Mouse (Mus musculus) ES-E14 (cell line): ENCODE measurements around the gene Defb36.

Experiments used
- HCFC1 ChIP-seq: IDR thresholded peaks from 2 replicates; pipeline ENCODE4 v1.6.1; 2012; ENCODE audit warnings: low read length, inconsistent platforms, borderline replicate concordance; ENCODE audit not compliant: insufficient read depth
- ZC3H11A ChIP-seq: IDR thresholded peaks from 2 replicates; pipeline ENCODE4 v1.6.1; 2012; ENCODE audit warnings: low read depth, mild to moderate bottlenecking, inconsistent platforms, low read length, borderline replicate concordance

GRCm38 (mm10) chr2:152657398-152657797 is 53.3 kb downstream of the Defb36 start:
- peak; percentile 16; the same call in 1 of the 2 replicates for TF ChIP-seq ZC3H11A
- no peak for TF ChIP-seq HCFC1
